In genomic region chr9:47422741-47423461, GRCm38 (mm10) we compare ENCODE assay signal across 8 mouse cellular contexts.
DNase-seq lines count a peak whose midpoint lies in the region; ATAC-seq and TF ChIP-seq lines count a peak whose summit lies in the region.

No protein-coding gene starts in this region.

- H3K9me3 ChIP-seq in forebrain, embryonic 12.5 days: no peaks in the 10 kb centered on the region
- H3K9me3 ChIP-seq in heart, embryonic 14.5 days (ENCODE audit: control insufficient read depth, low read length): no peaks in the 10 kb centered on the region
- no peaks in the 10 kb centered on the region for H3K9me3 ChIP-seq in lung, embryonic 15.5 days

- DNase-seq in spleen, postnatal 36 days (ENCODE audit: low spot score in 2 of 2): peak; percentile 7 to 23
- no peak for DNase-seq in spleen, postnatal 14 days (ENCODE audit: low spot score in 2 of 2)
- DNase-seq in layer of hippocampus, adult 2 months (ENCODE audit: low spot score in 2 of 2): peak; percentile 55 to 66
- peak; percentile 54 to 56 for DNase-seq in right cerebral cortex, postnatal 36 days (ENCODE audit: low spot score in 2 of 2)

- H3K36me3 ChIP-seq in forebrain, embryonic 12.5 days (replicated peaks): no peaks in the 10 kb centered on the region
- H3K36me3 ChIP-seq in heart, embryonic 14.5 days (ENCODE audit: control insufficient read depth, insufficient read depth, low read length): no peaks in the 10 kb centered on the region
- no peaks in the 10 kb centered on the region for H3K36me3 ChIP-seq in lung, embryonic 15.5 days

- peaks cover 22% of the 10 kb centered on the region for H3K4me1 ChIP-seq in forebrain, embryonic 12.5 days
- H3K4me1 ChIP-seq in heart, embryonic 14.5 days (ENCODE audit: control insufficient read depth in 2 of 2, insufficient read depth in 2 of 2, low read length in 2 of 2): peaks cover 14 to 18% of the 10 kb centered on the region in 2 experiments
- peaks cover 25% of the 10 kb centered on the region for H3K4me1 ChIP-seq in lung, embryonic 15.5 days

- no peak for TF ChIP-seq CTCF in layer of hippocampus, adult 2 months (conservative IDR thresholded peaks at IDR 0.05)

- 59% methylated on average over 8 of the region's 8 CpGs for WGBS in forebrain, embryonic 12.5 days
- 43% methylated on average over 8 of the region's 8 CpGs for WGBS in heart, embryonic 14.5 days
- 20% methylated on average over 8 of the region's 8 CpGs for WGBS in lung, embryonic 15.5 days

- H3K4me3 ChIP-seq in forebrain, embryonic 12.5 days (replicated peaks): no peak overlapping the region
- no peak overlapping the region for H3K4me3 ChIP-seq in heart, embryonic 14.5 days (ENCODE audit: control insufficient read depth in 1 of 2, insufficient read depth in 1 of 2, low read depth in 1 of 2, low read length in 2 of 2)
- no peak overlapping the region for H3K4me3 ChIP-seq in layer of hippocampus, adult 2 months
- H3K4me3 ChIP-seq in lung, embryonic 15.5 days: no peak overlapping the region

- ATAC-seq in forebrain, embryonic 12.5 days (ENCODE audit: low FRiP score): peak; percentile 64; the same call in 1 of the 2 replicates
- ATAC-seq in heart, embryonic 14.5 days (ENCODE audit: insufficient number of reproducible peaks, insufficient read depth, low FRiP score, low read depth): peak; percentile 39; the same call in 1 of the 2 replicates
- peak; percentile 85 for ATAC-seq in lung, embryonic 15.5 days (ENCODE audit: borderline replicate concordance, extremely low read depth, low FRiP score, low TSS enrichment)
- no peak for ATAC-seq in inflammation-experienced regulatory T-cells, adult 6 months

- H3K27ac ChIP-seq in forebrain, embryonic 12.5 days: no peak overlapping the region
- H3K27ac ChIP-seq in heart, embryonic 14.5 days (replicated peaks in 1 of 2; ENCODE audit: control insufficient read depth in 1 of 2, insufficient read depth in 1 of 2, low read depth in 2 of 2, low read length in 2 of 2): peak overlapping the region in 1 of 2 experiments; percentile 33; a peak in 1 of 4 replicates
- peak overlapping the region; percentile 60; the same call in 1 of the 2 replicates for H3K27ac ChIP-seq in layer of hippocampus, adult 2 months
- peak overlapping the region; percentile 46 for H3K27ac ChIP-seq in lung, embryonic 15.5 days

- no peak overlapping the region for H3K4me2 ChIP-seq in forebrain, embryonic 12.5 days
- peak overlapping the region; percentile 18; the same call in 1 of the 2 replicates for H3K4me2 ChIP-seq in heart, embryonic 14.5 days (ENCODE audit: low read length)
- no peak overlapping the region; the same call in 1 of the 2 replicates for H3K4me2 ChIP-seq in lung, embryonic 15.5 days

- H3K27me3 ChIP-seq in forebrain, embryonic 12.5 days: peaks cover 27% of the 10 kb centered on the region
- peaks cover 77% of the 10 kb centered on the region for H3K27me3 ChIP-seq in heart, embryonic 14.5 days (ENCODE audit: control insufficient read depth, insufficient read depth, low read length)
- peaks cover 5% of the 10 kb centered on the region; the same call in 1 of the 2 replicates for H3K27me3 ChIP-seq in lung, embryonic 15.5 days

- H3K9ac ChIP-seq in forebrain, embryonic 12.5 days: no peak overlapping the region
- no peak overlapping the region for H3K9ac ChIP-seq in heart, embryonic 14.5 days (ENCODE audit: low read length)
- no peak overlapping the region for H3K9ac ChIP-seq in lung, embryonic 15.5 days

Comparison
In these comparisons a context has a peak if more than half of its experiments do, and no peak if none do; other contexts are left out.
1. DNase-seq: peak in spleen, postnatal 36 days (2 of 2), layer of hippocampus, adult 2 months (2 of 2) and right cerebral cortex, postnatal 36 days (2 of 2); none in spleen, postnatal 14 days (0 of 2).